8 mouse cellular contexts compared by ENCODE assay signal in genomic region chr9:124312171-124313142, GRCm38 (mm10). TPM values are rescaled to one million over a fixed set of nuclear protein-coding genes. Genes with fewer than 3 reads are reported as not detected.
A peak's percentile ranks its signal among the peaks of the same experiment; 100 is the strongest.
DNase-seq lines count a peak whose midpoint lies in the region; ATAC-seq lines count a peak whose summit lies in the region.

Gene 2010315B03Rik (minus strand): TSS chr9:124312696.

- H3K36me3 ChIP-seq in hindbrain, embryonic 12.5 days: no peaks in the 10 kb centered on the region

- peak within 1 kb of the TSS; percentile 72 for H3K9ac ChIP-seq in hindbrain, embryonic 12.5 days

- peak; percentile 88 for DNase-seq in NIH3T3 (ENCODE audit: low read depth)
- peak; percentile 87 for DNase-seq in cerebellum, postnatal 10 days
- peak; percentile 84 to 85 for DNase-seq in frontal cortex, postnatal 10 days (ENCODE audit: low spot score in 2 of 2)
- DNase-seq in layer of hippocampus, postnatal 14 days (ENCODE audit: low spot score in 2 of 2): peak; percentile 89 to 90
- DNase-seq in lung, postnatal 14 days: peak; percentile 84
- peak; percentile 66 for DNase-seq in retina, adult 2 months (ENCODE audit: low read depth, low spot score)
- DNase-seq in thymus, postnatal 36 days: peak; percentile 80 to 85

- H3K27me3 ChIP-seq in hindbrain, embryonic 12.5 days: no peaks in the 10 kb centered on the region

- 0 out of 2 replicates have a peak, but pooled peaks cover 4% of the 10 kb centered on the region for H3K9me3 ChIP-seq in hindbrain, embryonic 12.5 days (replicated peaks)

- H3K27ac ChIP-seq in hindbrain, embryonic 12.5 days: peak within 1 kb of the TSS; percentile 80

- peak within 1 kb of the TSS; percentile 63 for H3K4me3 ChIP-seq in hindbrain, embryonic 12.5 days

- H3K4me2 ChIP-seq in hindbrain, embryonic 12.5 days (replicated peaks): peak within 1 kb of the TSS; percentile 58

- peaks cover 6% of the 10 kb centered on the region for H3K4me1 ChIP-seq in hindbrain, embryonic 12.5 days

- peak; percentile 99 for ATAC-seq in hindbrain, embryonic 12.5 days (ENCODE audit: low FRiP score)

- 2% methylated on average over 21 of the region's 22 CpGs for WGBS in hindbrain, embryonic 12.5 days

RNA-seq across cellular contexts. Expression of gene 2010315B03Rik, which starts in this region (rescaled TPM):
- 8.8 TPM in 2 replicates for polyA plus RNA-seq in hindbrain, embryonic 12.5 days (2016; fragmentation: Nextera tagmentation; extraction: Ambion mirVana)
- 10 to 100 TPM; 14.7 to 17.8 TPM for total RNA-seq in layer of hippocampus, postnatal 14 days (2021)

Comparison
In these comparisons a context has a peak if more than half of its experiments do, and no peak if none do; other contexts are left out.
1. Peak in every context shown above with its lines: DNase-seq, ATAC-seq, H3K4me3 ChIP-seq and H3K27ac ChIP-seq.